Mouse (Mus musculus): ENCODE results near the gene Tecpr1.

The Tecpr1 gene

GRCm38 (mm10) chr5:144214453-144214852 lies 9.0 kb downstream of the Tecpr1 start:
- DNase-seq (ENCODE audit: low spot score in 2 of 2) = peak in 1 of 2 experiments; percentile 69

DNA sequence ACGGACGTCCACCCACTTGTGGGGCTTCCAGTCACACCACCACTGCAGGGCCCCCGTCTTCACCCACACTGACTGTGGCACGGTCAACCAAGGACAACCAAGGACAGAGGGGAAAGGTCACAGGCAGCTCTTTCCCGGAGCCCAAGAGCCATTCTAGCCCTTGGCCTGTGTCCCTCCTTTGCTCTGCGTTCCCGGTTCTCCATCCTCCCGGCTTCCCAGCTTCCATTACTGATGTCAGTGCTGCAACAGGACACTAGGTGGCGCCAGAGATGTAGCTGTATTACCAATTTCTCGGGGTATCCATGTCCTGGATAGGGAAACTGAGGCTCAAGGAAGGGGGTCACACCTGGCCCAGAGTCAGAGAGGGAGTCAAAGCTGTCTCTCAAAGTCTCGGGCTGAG lies 15.9 kb downstream of the Tecpr1 start:
- DNase-seq (ENCODE audit: low spot score in 2 of 2) = peak in 1 of 2 experiments; percentile 67

DNA sequence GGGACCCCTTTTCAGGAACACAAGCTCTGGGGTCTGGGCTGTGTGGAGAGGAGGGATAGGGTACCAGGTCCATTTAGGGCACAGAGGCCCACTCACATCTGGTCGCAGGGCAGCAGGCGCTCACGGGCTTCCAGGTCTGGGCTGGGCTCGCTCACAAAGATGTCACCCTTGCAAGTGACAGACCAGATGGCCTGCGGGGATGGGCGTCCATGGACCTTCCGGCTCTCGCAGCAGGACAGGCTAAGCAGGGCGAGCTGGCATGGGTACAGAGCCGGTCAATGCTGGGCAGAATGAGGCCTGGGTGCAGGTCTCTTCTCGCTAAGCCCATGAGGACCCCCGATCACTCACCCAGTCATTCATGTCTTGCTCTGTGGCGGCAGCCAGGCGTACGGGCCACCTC lies 17.3 kb downstream of the Tecpr1 start:
- no peak for DNase-seq (ENCODE audit: low spot score in 2 of 2)

- DNase-seq (ENCODE audit: low spot score in 2 of 2) = no peak
Measured at GRCm38 (mm10) chr5:144204911-144205310, 18.5 kb downstream of the Tecpr1 start.

DNA sequence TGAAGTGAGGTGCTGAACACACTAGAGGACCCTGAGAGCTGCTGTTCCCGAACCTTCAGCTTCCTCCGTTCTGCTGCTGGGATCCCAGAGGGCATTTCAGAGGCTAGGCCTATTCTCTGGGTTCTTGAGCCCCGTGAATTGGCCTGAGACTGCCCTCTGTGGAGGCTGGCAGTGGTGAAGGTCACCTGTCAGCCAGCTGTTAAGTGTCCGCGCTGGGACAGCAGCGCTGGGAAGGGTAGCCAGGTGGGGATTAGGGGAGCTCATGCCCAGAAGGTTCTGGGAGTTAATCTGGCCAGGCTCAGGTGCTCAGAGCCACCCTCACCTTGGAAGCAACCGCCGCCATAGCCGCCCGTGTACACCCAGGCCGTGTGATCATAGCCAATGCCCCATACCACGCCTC lies 19.1 kb downstream of the Tecpr1 start:
- DNase-seq (ENCODE audit: low spot score in 2 of 2) = no peak

GRCm38 (mm10) chr5:144203398-144203959 lies 19.9 kb downstream of the Tecpr1 start:
- no peak for DNase-seq (ENCODE audit: low spot score in 2 of 2)

DNA sequence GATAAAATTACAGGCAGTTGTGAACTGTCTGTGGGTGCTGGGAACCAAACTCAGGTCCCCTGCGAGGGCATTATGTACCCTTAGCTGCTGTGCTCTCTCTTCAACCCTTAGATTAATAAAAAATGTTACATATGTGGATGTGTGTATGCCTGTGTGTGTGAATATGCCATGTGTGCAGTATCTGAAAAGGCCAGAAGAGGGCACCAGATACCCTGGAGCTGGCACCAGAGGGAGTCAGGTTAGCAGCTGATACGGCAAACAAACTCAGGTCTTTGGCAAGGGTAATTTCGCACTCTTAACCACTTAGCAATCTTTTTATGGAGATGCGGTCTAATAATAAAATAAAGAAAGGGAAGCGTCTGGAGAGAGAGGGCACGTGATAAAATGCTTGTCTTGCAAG lies 21.0 kb downstream of the Tecpr1 start:
- DNase-seq (ENCODE audit: low spot score in 2 of 2) = no peak

DNA sequence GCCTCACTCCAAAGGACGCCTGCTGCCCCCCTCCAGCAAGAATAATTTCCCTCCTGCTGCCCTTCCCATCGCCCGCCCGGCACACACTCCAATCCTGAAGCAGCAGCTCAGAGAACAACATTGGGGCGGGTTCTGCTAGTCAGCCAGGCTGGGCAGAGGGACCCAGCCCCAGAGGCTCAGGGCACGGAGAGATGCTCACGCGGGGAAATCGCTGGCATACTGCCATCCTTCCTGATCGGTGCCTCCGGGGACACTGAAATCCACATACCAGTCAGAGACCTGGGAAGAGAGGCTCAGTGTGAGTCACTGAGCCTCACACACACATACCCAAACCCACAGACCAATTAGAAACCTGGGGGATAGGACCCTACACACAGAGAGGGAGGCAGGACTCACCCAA lies 22.8 kb downstream of the Tecpr1 start:
- DNase-seq (ENCODE audit: low spot score in 2 of 2) = no peak

GRCm38 (mm10) chr5:144195567-144195966 lies 27.8 kb downstream of the Tecpr1 start:
- no peak for DNase-seq (ENCODE audit: low spot score in 2 of 2)

DNA sequence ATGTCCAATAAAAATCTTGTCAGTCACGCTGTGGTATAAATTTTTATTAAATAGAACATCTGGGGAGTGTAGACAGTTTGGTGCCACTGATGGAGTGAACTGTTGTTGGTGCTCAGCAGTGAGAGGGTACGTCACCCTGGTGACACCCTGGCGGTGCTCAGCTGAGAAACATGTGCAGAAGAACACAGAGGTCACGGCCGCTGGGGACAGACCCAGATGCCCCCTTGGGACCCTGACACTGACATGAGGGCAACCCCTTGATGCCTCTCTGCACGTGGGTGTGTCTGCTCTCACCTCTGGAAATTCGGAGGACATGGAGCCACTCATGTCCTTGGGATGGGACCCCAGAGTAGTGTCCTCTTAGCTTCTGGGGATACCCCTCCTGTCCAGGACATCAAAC lies 29.0 kb downstream of the Tecpr1 start:
- no peak for DNase-seq (ENCODE audit: low spot score in 2 of 2)

GRCm38 (mm10) chr5:144192673-144193072 lies 30.7 kb downstream of the Tecpr1 start:
- DNase-seq (ENCODE audit: low spot score in 2 of 2) = no peak

DNA sequence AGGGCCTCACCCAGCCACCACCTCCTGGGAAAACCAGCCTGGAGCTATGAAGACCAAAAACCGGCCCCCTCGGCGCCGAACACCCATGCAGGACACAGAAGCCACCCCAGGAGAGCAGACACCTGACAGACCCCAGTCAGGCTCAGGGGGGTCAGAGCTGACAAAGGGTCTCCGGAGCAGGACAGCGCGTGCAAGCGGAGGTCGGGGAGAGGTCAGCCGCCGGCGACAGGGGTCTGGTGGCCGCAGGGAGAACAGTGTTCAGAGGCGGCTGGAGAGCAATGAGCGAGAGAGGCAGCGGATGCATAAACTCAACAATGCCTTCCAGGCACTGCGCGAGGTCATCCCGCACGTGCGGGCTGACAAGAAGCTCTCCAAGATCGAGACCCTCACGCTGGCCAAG lies 32.4 kb downstream of the Tecpr1 start:
- DNase-seq (ENCODE audit: low spot score in 2 of 2) = no peak

- DNase-seq (ENCODE audit: low spot score in 2 of 2) = peak in 1 of 2 experiments; percentile 56
Measured at GRCm38 (mm10) chr5:144189950-144190583, 33.3 kb downstream of the Tecpr1 start, which contains the start of gene Bhlha15. Gene Bhlha15, plus strand, starts transcription at chr5:144190286.

- no peak for DNase-seq (ENCODE audit: low spot score in 2 of 2)
Measured at GRCm38 (mm10) chr5:144189327-144189726, 34.1 kb downstream of the Tecpr1 start.

DNA sequence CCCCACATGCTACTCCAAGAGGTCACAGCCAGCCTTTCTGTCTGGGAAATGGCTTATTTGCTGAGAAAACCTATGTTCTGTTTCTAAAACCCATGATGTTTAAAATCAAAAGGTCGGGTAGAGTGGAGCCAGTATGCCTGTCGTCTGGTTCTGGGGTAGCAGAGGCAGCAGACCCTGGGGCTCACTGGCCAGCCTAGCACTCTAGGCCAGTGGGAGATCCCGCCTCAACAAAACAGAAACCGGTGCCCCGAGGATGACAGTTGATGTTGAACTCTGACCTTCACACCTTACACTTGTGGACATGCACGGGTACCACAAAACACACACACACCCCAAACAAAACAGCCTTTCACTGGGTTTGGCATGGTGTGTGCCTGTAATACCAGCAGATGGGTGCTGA lies 35.0 kb downstream of the Tecpr1 start:
- DNase-seq (ENCODE audit: low spot score in 2 of 2) = no peak

GRCm38 (mm10) chr5:144184350-144185045 lies 38.9 kb downstream of the Tecpr1 start:
- DNase-seq (ENCODE audit: low spot score in 2 of 2) = peak in 1 of 2 experiments; percentile 27

DNA sequence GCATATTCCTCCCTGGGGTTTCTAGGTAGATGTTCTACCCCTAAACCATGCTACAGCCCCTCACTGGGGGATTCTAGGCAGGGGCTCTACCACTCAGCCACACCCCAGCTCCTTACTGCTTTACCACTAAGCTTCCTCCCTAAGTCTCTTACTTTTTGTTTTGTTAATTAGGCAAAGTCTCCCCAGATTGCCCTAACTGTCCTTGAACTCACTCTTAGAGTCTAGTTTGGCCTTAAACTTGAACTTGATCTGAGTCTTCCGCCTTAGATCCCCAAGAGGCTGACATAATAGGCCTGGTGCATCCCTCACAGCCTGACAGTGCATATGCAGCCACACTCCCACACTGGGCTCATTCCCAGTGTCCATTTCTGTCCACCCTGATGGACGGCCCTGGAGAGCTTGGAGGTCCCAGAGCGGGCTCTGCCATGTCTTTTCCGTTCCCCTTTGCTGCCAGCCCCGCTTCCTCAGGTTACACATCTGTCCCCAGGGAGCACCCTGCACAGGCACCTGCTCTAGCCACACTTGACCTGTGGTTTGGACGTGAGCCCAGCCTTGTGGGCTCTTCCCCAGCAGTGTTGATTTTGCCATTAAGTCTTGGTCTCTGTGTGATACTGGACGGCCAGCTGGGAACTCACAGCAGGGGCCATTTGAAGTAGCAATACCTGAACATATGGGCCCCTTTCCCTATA lies 39.6 kb downstream of the Tecpr1 start:
- peak in 1 of 2 experiments; percentile 27 for DNase-seq (ENCODE audit: low spot score in 2 of 2)

- DNase-seq (ENCODE audit: low spot score in 2 of 2) = no peak
Measured at GRCm38 (mm10) chr5:144183248-144183559, 40.2 kb downstream of the Tecpr1 start.

DNA sequence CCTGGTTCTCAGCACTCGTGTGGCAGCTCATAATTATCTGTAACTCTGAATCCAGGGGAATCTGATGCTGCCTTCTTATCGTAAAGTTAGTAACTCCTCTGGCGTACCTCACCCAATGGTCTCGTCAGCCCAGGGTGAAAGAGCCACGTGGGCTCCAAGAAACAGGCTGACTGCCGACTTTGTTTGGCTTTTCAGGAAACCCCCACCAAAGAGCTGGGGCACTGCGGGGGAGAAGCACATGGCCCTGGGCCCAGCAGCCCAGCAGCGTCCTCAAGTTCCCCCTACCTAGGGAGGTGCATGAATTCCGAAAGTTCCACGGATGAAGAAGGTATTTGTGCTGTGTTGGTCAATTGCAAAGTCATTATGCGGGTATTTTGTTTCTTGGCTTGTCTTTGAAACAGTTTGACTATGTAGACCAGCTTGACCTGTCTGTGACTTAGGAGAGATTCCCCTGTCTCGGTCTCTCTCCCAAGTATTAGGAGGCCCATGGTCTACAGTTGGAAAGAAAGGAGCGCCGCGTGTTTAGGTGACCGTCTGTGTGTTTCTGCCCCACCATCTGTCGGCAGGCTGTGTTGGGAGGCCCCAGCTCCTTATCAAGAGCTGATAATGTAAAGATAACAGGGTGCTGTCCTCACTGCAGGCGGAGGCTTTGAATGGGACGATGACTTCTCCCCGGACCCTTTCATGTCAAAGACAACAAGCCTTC lies 40.7 kb downstream of the Tecpr1 start:
- no peak for DNase-seq (ENCODE audit: low spot score in 2 of 2)

DNA sequence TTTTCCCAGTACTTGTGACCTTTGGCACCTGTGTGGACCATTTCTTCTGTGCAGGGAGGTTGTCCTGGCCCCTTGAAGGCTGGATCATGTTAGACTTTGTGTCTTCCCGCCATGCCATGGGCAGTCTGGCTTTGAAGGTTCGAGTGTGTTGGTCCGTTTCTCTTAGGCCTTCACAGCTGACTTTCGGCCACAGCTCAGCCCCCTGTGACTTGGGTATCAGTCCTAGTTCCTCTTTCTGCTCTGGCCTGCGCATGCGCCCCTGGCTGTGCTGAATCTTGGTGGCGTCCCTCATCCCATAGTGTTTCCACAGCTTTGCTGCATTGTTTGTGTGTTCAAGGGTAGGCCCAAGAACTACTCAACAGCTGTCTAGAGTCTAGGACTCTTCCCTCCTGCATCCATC lies 42.2 kb downstream of the Tecpr1 start:
- DNase-seq (ENCODE audit: low spot score in 2 of 2) = no peak

DNA sequence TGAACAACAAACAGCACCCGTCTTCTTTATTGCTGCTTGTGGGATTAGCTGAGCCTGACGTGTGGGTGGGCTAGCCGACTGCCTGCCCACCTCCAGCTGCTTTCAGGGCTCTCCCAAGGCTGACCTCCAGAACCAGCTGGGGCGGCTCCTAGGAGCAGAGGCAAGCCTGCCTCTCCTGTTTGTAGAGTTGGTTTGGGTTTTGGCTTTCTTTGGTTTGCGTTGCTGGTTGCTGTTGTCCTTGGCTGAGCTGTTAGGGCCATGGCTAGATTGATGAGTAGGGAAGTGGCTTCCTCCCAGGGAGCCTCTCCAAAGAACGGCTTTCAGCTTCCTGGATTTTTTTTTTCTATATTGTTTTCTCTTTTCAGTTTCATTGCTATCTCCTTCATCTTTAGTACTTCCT lies 45.2 kb downstream of the Tecpr1 start:
- no peak for DNase-seq (ENCODE audit: low spot score in 2 of 2)

DNA sequence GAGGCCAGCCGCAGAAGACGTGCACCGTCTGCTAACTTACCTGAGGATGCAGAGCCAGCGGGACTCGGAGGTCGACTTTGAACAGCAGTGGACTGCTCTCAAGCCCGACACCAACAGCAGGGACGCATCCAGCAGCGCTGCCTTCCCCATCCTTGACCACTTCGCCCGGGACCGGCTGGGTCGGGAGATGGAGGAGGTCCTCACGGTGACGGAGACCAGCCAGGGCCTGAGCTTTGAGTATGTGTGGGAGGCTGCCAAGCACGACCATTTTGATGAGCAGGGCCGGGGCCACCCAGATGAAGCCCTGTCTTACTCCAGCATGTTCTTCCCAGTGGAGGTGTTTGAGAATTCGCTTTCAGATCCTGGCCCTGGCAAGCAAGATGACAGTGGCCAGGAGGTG lies 49.8 kb downstream of the Tecpr1 start:
- DNase-seq (ENCODE audit: low spot score in 2 of 2) = no peak

Data from right cerebral cortex, postnatal 10 days (tissue).